Mouse (Mus musculus): Measurements from ENCODE around the gene Per2. TPM values are rescaled to one million over a fixed set of nuclear protein-coding genes. Genes with fewer than 3 reads are reported as not detected.
A peak's percentile ranks its signal among the peaks of the same experiment; 100 is the strongest.

Per2 gene
- total and polyA plus RNA-seq, 2 experiments from 2014 or later = 3.8 to 10.5 TPM

DNA sequence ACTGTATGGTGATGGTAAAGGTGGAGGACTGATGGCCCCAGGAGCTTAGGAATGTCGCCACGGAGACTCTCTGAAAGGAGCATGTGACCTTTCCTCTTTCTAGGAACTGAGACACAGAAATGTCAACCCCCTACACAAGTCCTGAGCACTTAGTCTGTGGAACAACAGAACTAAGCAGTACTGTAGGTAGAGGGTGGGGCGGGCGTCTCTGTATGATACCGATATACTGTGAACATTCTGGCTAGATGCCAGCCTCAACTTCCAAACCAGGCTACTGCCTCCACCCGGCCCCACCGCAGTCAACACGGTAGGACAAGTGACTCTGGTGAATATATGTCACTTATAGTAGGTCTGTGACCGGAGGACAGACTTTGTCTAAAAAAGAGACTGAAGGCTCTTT lies 5.2 kb downstream of the Per2 start:
- Histone ChIP-seq H3K4me2 (ENCODE audit: low read depth, low read length, poor library complexity, severe bottlenecking) (no peak overlapping the region), H3K4me1 (ENCODE audit: insufficient read depth, low read length) (peaks cover 10% of the 10 kb centered on the region; the same call in 1 of the 2 replicates), H3K36me3 (ENCODE audit: insufficient read depth, low read length) (peaks cover 17% of the 10 kb centered on the region), H3K9ac (replicated peaks; ENCODE audit: low read length, poor library complexity, severe bottlenecking) (no peak overlapping the region), H3K4me3 (ENCODE audit: low read depth, low read length) (no peak overlapping the region), H3K27ac (ENCODE audit: low read depth, low read length) (no peak overlapping the region), H3K27me3 (ENCODE audit: insufficient read depth, low read length) (no peaks in the 10 kb centered on the region), H3K9me3 (ENCODE audit: low read length) (no peaks in the 10 kb centered on the region)
- no peak for DNase-seq (ENCODE audit: low spot score)
- TF ChIP-seq CTCF (IDR thresholded peaks at IDR 0.05) = no peak
- WGBS = 82% methylated on average over 9 of the region's 9 CpGs
- no peak for ATAC-seq (ENCODE audit: low FRiP score)

DNA sequence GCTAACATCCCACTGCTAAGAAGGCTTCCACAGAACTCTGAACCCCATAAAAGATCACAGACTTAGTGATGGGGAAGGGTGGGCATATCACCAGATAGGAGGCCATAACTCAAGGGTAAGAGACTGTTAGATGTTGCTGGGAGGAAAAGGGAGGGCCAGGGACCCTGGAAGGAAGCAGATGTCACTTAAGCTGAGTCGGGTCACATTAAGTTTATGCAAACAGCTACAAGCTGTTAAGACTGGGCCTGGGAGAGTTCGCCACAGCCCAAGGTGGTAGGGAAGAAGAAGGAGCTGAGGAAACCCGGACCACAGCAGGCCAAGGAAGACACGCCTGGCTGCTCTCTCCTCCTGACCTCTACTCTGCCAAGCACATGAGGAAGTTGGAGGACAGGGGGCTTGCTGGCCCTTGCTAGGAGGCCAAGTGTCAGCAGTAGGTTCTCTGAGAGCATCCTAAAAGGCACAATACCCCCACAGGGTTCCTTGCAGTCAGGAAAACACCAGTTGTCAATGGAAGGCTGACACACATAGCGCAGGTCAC lies 7.5 kb downstream of the Per2 start:
- Histone ChIP-seq H3K36me3 (ENCODE audit: insufficient read depth, low read length) (peaks cover 39% of the 10 kb centered on the region), H3K9ac (replicated peaks; ENCODE audit: low read length, poor library complexity, severe bottlenecking) (no peak overlapping the region), H3K9me3 (ENCODE audit: low read length) (no peaks in the 10 kb centered on the region), H3K4me2 (ENCODE audit: low read depth, low read length, poor library complexity, severe bottlenecking) (no peak overlapping the region), H3K4me3 (ENCODE audit: low read depth, low read length) (no peak overlapping the region), H3K27ac (ENCODE audit: low read depth, low read length) (no peak overlapping the region), H3K27me3 (ENCODE audit: insufficient read depth, low read length) (no peaks in the 10 kb centered on the region), H3K4me1 (ENCODE audit: insufficient read depth, low read length) (peaks cover 8% of the 10 kb centered on the region; the same call in 1 of the 2 replicates)
- TF ChIP-seq CTCF (IDR thresholded peaks at IDR 0.05) = no peak
- WGBS = 72% methylated on average over 5 of the region's 5 CpGs
- DNase-seq (ENCODE audit: low spot score) (no peak), ATAC-seq (ENCODE audit: low FRiP score) (no peak)

DNA sequence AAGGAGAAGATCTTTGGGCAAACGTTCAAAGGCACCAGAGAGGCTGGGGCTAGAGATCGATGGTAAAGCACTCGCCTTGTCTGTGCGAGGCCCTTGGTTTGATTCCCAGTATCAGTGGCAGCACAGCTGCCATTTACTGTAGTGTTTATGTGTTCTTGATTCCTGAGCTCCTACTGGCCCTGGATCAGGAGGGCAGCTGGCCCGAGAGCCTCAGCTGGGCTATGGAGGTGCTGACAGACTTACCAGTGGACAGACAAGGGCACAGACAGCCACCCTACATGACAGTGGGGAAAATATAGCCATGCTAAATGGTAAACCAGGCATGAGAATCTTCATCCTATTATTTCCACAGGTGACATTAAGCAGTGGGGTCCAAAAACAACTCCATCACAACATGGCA lies 8.3 kb downstream of the Per2 start:
- Histone ChIP-seq H3K9ac (replicated peaks; ENCODE audit: low read length, poor library complexity, severe bottlenecking) (no peak overlapping the region), H3K4me2 (ENCODE audit: low read depth, low read length, poor library complexity, severe bottlenecking) (no peak overlapping the region), H3K27ac (ENCODE audit: low read depth, low read length) (no peak overlapping the region), H3K27me3 (ENCODE audit: insufficient read depth, low read length) (no peaks in the 10 kb centered on the region), H3K4me3 (ENCODE audit: low read depth, low read length) (no peak overlapping the region), H3K36me3 (ENCODE audit: insufficient read depth, low read length) (peaks cover 39% of the 10 kb centered on the region), H3K9me3 (ENCODE audit: low read length) (no peaks in the 10 kb centered on the region), H3K4me1 (ENCODE audit: insufficient read depth, low read length) (peaks cover 2% of the 10 kb centered on the region; the same call in 1 of the 2 replicates)
- 96% methylated on average over 5 of the region's 5 CpGs for WGBS
- ATAC-seq (ENCODE audit: low FRiP score) (no peak), DNase-seq (ENCODE audit: low spot score) (no peak)
- no peak for TF ChIP-seq CTCF (IDR thresholded peaks at IDR 0.05)

DNA sequence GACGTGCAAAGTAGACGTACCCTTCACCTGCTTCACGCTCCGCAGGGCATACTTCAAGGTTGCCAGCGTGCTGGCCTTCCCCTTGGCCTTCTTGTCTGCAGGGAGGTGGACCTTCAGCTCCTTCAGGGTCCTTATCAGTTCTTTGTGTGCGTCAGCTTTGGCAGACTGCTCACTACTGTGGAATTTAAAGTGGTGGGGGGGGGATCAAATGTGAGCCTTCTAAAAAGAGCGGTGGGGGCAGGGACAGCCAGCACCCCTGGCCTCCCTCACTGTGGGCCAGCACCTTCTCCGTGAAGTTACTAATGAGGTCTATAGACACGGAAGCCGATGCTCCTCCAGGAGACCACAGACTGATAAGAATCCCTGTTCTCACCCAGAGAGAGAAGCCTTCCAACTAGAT lies 10.4 kb downstream of the Per2 start:
- H3K4me1 ChIP-seq (ENCODE audit: insufficient read depth, low read length) = no peaks in the 10 kb centered on the region
- H3K27ac ChIP-seq (ENCODE audit: low read depth, low read length) = no peak overlapping the region
- H3K36me3 ChIP-seq (ENCODE audit: insufficient read depth, low read length) = peaks cover 48% of the 10 kb centered on the region
- no peak overlapping the region for H3K4me2 ChIP-seq (ENCODE audit: low read depth, low read length, poor library complexity, severe bottlenecking)
- no peak for ATAC-seq (ENCODE audit: low FRiP score)
- no peak overlapping the region for H3K4me3 ChIP-seq (ENCODE audit: low read depth, low read length)
- H3K27me3 ChIP-seq (ENCODE audit: insufficient read depth, low read length) = no peaks in the 10 kb centered on the region
- H3K9ac ChIP-seq (replicated peaks; ENCODE audit: low read length, poor library complexity, severe bottlenecking) = no peak overlapping the region
- no peak for TF ChIP-seq CTCF (IDR thresholded peaks at IDR 0.05)
- H3K9me3 ChIP-seq (ENCODE audit: low read length) = no peaks in the 10 kb centered on the region
- WGBS = 95% methylated on average over 10 of the region's 10 CpGs
- no peak for DNase-seq (ENCODE audit: low spot score)

DNA sequence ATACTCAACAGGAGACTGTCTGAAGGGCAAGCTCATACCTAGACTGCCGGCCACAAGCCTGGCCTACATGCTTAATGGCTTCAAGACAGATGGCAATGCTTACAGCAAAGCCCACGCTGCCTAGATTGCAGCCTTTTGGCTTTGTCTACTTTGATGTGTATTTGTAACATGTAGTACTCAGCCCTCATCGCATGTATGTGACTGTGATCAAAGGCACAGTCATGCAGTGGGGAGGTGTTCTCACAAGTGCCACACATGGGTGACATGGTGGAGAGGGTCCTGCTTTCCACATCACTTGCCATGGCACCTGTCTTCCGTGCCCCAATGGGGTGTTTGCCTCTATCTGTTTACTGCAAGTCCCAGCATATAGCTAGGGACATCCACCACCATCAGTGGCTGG lies 12.6 kb downstream of the Per2 start:
- no peak overlapping the region for H3K4me2 ChIP-seq (ENCODE audit: low read depth, low read length, poor library complexity, severe bottlenecking)
- no peaks in the 10 kb centered on the region for H3K4me1 ChIP-seq (ENCODE audit: insufficient read depth, low read length)
- H3K27me3 ChIP-seq (ENCODE audit: insufficient read depth, low read length) = no peaks in the 10 kb centered on the region
- no peaks in the 10 kb centered on the region for H3K9me3 ChIP-seq (ENCODE audit: low read length)
- H3K27ac ChIP-seq (ENCODE audit: low read depth, low read length) = no peak overlapping the region
- no peak for DNase-seq (ENCODE audit: low spot score)
- peaks cover 59% of the 10 kb centered on the region for H3K36me3 ChIP-seq (ENCODE audit: insufficient read depth, low read length)
- 90% methylated on average over 4 of the region's 4 CpGs for WGBS
- no peak for ATAC-seq (ENCODE audit: low FRiP score)
- H3K4me3 ChIP-seq (ENCODE audit: low read depth, low read length) = no peak overlapping the region
- TF ChIP-seq CTCF (IDR thresholded peaks at IDR 0.05) = no peak
- H3K9ac ChIP-seq (replicated peaks; ENCODE audit: low read length, poor library complexity, severe bottlenecking) = no peak overlapping the region

DNA sequence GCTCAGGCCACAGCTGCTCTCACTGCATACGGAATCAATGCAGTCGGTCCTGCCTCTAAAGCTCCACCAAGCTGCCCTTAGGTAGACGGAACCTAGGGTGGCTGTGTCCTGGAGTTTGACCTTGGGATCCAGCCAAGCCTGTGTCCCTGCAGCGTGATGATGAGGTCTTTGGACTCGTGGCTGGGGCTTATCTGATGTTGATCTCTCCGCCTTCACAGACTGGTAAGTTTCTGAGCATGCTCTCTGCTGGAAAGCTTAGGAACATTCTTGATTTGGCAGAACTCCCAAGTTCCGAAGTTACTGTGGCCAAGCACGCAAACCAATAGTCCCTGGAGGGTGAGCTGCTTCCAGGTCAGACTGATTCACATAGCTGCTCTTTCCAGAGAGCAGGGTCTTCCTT lies 13.1 kb downstream of the Per2 start:
- H3K4me2 ChIP-seq (ENCODE audit: low read depth, low read length, poor library complexity, severe bottlenecking) = no peak overlapping the region
- peaks cover 59% of the 10 kb centered on the region for H3K36me3 ChIP-seq (ENCODE audit: insufficient read depth, low read length)
- H3K9me3 ChIP-seq (ENCODE audit: low read length) = no peaks in the 10 kb centered on the region
- whole genome bisulfite sequencing = 72% methylated on average over 8 of the region's 8 CpGs
- no peaks in the 10 kb centered on the region for H3K27me3 ChIP-seq (ENCODE audit: insufficient read depth, low read length)
- TF ChIP-seq CTCF (IDR thresholded peaks at IDR 0.05) = no peak
- no peak for ATAC-seq (ENCODE audit: low FRiP score)
- H3K27ac ChIP-seq (ENCODE audit: low read depth, low read length) = no peak overlapping the region
- DNase-seq (ENCODE audit: low spot score) = peak; percentile 58
- H3K4me3 ChIP-seq (ENCODE audit: low read depth, low read length) = no peak overlapping the region
- H3K4me1 ChIP-seq (ENCODE audit: insufficient read depth, low read length) = no peaks in the 10 kb centered on the region
- no peak overlapping the region for H3K9ac ChIP-seq (replicated peaks; ENCODE audit: low read length, poor library complexity, severe bottlenecking)
